Mouse (Mus musculus) heart, adult 2 months (tissue): ENCODE results near the gene Madd. TPM values are rescaled to one million over a fixed set of nuclear protein-coding genes. Genes with fewer than 3 reads are reported as not detected.
"Not testable (repeated sequence)": the region's sequence is repeated elsewhere in the genome, so short reads cannot be mapped to it uniquely, and the experiment has no call there.

Experiments
- DNase-seq, 2 experiments: peaks; one replicate each; pipeline ENCODE4 v3.0.0; 2021
- H3K27ac ChIP-seq: fragments of 200-600 bp; 2 replicates; pipeline ENCODE4 v1.8.1; 2022
- H3K27me3 ChIP-seq: fragments of 200-500 bp; 2 replicates; pipeline ENCODE4 v1.6.1; 2012; ENCODE audit warnings: mild to moderate bottlenecking, low read length, inconsistent platforms, mixed read lengths; ENCODE audit not compliant: control insufficient read depth, insufficient read depth
- H3K36me3 ChIP-seq: fragments of 200-500 bp; 2 replicates; pipeline ENCODE4 v1.6.1; 2012; ENCODE audit warnings: low read length, inconsistent platforms; ENCODE audit not compliant: control insufficient read depth, insufficient read depth
- H3K4me1 ChIP-seq: fragments of 200-500 bp; 2 replicates; pipeline ENCODE4 v1.6.1; 2011; ENCODE audit warnings: low read length; ENCODE audit not compliant: control insufficient read depth, insufficient read depth
- H3K4me3 ChIP-seq: fragments of 200-600 bp; 2 replicates; pipeline ENCODE4 v1.8.1; 2022
- H3K79me2 ChIP-seq: fragments of 200-500 bp; replicated peaks from 2 replicates; pipeline ENCODE4 v1.6.1; 2012; ENCODE audit warnings: mild to moderate bottlenecking, inconsistent platforms, low read length, moderate library complexity, mixed read lengths; ENCODE audit not compliant: control insufficient read depth, insufficient read depth
- H3K9ac ChIP-seq: fragments of 200-500 bp; 2 replicates; pipeline ENCODE4 v1.6.1; 2012; ENCODE audit warnings: low read depth, mild to moderate bottlenecking, control low read depth, inconsistent platforms, low read length, mixed read lengths
- CTCF ChIP-seq: fragments of 200-600 bp; IDR thresholded peaks from 2 replicates; pipeline ENCODE4 v1.8.1; 2022; ENCODE audit warnings: antibody characterized with exemption, mild to moderate bottlenecking, moderate library complexity
- EP300 ChIP-seq: fragments of 200-500 bp; IDR thresholded peaks from 2 replicates; pipeline ENCODE4 v1.6.1; 2011; ENCODE audit warnings: low read depth, low read length, control low read depth; ENCODE audit not compliant: insufficient read depth
- POLR2A ChIP-seq: fragments of 200-500 bp; IDR thresholded peaks from 2 replicates; pipeline ENCODE4 v1.6.1; 2011; ENCODE audit warnings: mild to moderate bottlenecking, low read depth, low read length, control low read depth; ENCODE audit not compliant: insufficient read depth
- WGBS: fragments of 180-500 bp; shearing (Covaris S2); methylation state at CpG from one replicate; pipeline ENCODE4 v1.1.7; 2018; 5-methylcytosine and 5-hydroxymethylcytosine counted together
- intact Hi-C: fragments of 180-260 bp; cut with DNase I; formaldehyde crosslinking; loops from one replicate; pipeline ENCODE4 v1.15.1; 2025
- polyA plus RNA-seq: library from polyadenylated mRNA; depleted of rRNA; stranded (reverse); fragments of >200 nt; gene quantifications from 2 replicates; pipeline ENCODE4 v1.2.3, GENCODE M21; 2012
- total RNA-seq, 2 experiments: library from RNA; stranded (reverse); gene quantifications; 2 replicates each; pipeline ENCODE4 v1.2.3; 2021

The Madd gene
- total and polyA plus RNA-seq, 3 experiments, result 4.7 to 8.5 (median 6.1) TPM

- no peaks in the 10 kb centered on the region for H3K79me2 ChIP-seq
- no peak for DNase-seq
- intact Hi-C loops, result loop anchor here (1.0 to 5.0 kb wide), 6 partner anchors 79 to 365 kb away; partner anchors contain the start of gene Pacsin3
- TF ChIP-seq POLR2A (no peak), CTCF (no peak), EP300 (no peak)
- H3K27me3 ChIP-seq, result no peaks in the 10 kb centered on the region
- peak overlapping the region; percentile 75 for H3K27ac ChIP-seq
- no peaks in the 10 kb centered on the region; the same call in 1 of the 2 replicates for H3K4me1 ChIP-seq
- WGBS, result 34% methylated on average over 12 of the region's 12 CpGs
- peak overlapping the region; percentile 45 for H3K4me3 ChIP-seq
- no peaks in the 10 kb centered on the region for H3K36me3 ChIP-seq
- H3K9ac ChIP-seq, result peak overlapping the region; percentile 72
These were observed 68.1 kb downstream of the Madd start for GRCm38 (mm10) chr2:91115578-91115970.

GRCm38 (mm10) chr2:91114781-91115577, 68.7 kb downstream of the Madd start:
- H3K79me2 ChIP-seq, result no peaks in the 10 kb centered on the region
- peak overlapping the region; percentile 75 for H3K27ac ChIP-seq
- no peaks in the 10 kb centered on the region; the same call in 1 of the 2 replicates for H3K4me1 ChIP-seq
- WGBS, result 11% methylated on average over 42 of the region's 42 CpGs
- no peaks in the 10 kb centered on the region for H3K27me3 ChIP-seq
- no peaks in the 10 kb centered on the region for H3K36me3 ChIP-seq
- peak overlapping the region; percentile 72 for H3K9ac ChIP-seq
- intact Hi-C loops, result loop anchor here (1.0 to 5.0 kb wide), 6 partner anchors 79 to 366 kb away; partner anchors contain the start of gene Pacsin3
- H3K4me3 ChIP-seq, result peak overlapping the region; percentile 45
- TF ChIP-seq POLR2A (peak; percentile 34; the same call in 1 of the 2 replicates), EP300 (peak; percentile 99), CTCF (no peak; the same call in 1 of the 2 replicates)
- DNase-seq, result peak; percentile 93 to 96

- Histone ChIP-seq H3K36me3 (no peaks in the 10 kb centered on the region), H3K27ac (no peak overlapping the region), H3K27me3 (no peaks in the 10 kb centered on the region), H3K9ac (no peak overlapping the region), H3K79me2 (no peaks in the 10 kb centered on the region), H3K4me1 (no peaks in the 10 kb centered on the region; the same call in 1 of the 2 replicates), H3K4me3 (no peak overlapping the region)
- no peak for DNase-seq
- WGBS, result 76% methylated on average over 6 of the region's 6 CpGs
- intact Hi-C loops, result loop anchor here (2.0 kb wide), 1 partner anchor 367 kb away; no protein-coding TSS in a partner anchor
- TF ChIP-seq POLR2A (no peak), EP300 (no peak), CTCF (no peak)
These were observed 69.8 kb downstream of the Madd start for GRCm38 (mm10) chr2:91113852-91114251.

- Histone ChIP-seq H3K4me3 (no peak overlapping the region), H3K79me2 (no peaks in the 10 kb centered on the region), H3K36me3 (no peaks in the 10 kb centered on the region), H3K4me1 (no peaks in the 10 kb centered on the region; the same call in 1 of the 2 replicates), H3K27me3 (no peaks in the 10 kb centered on the region), H3K27ac (no peak overlapping the region), H3K9ac (no peak overlapping the region)
- DNase-seq, result no peak
- TF ChIP-seq CTCF (no peak), POLR2A (no peak), EP300 (no peak)
- WGBS, result 60% methylated on average over 10 of the region's 10 CpGs
- intact Hi-C loops, result no loop called here
These were observed 70.3 kb downstream of the Madd start for GRCm38 (mm10) chr2:91113334-91113733.

GRCm38 (mm10) chr2:91112491-91112890, 71.1 kb downstream of the Madd start:
- Histone ChIP-seq H3K9ac (no peak overlapping the region), H3K27ac (no peak overlapping the region), H3K79me2 (no peaks in the 10 kb centered on the region), H3K4me3 (no peak overlapping the region), H3K27me3 (no peaks in the 10 kb centered on the region), H3K36me3 (no peaks in the 10 kb centered on the region), H3K4me1 (no peaks in the 10 kb centered on the region; the same call in 1 of the 2 replicates)
- no peak for DNase-seq
- TF ChIP-seq EP300 (no peak), CTCF (no peak), POLR2A (no peak)
- intact Hi-C loops, result no loop called here
- 34% methylated on average over 4 of the region's 4 CpGs for WGBS

- H3K4me3 ChIP-seq, H3K79me2 ChIP-seq, H3K36me3 ChIP-seq, DNase-seq, H3K27me3 ChIP-seq, intact Hi-C loops, H3K9ac ChIP-seq, H3K4me1 ChIP-seq, H3K27ac ChIP-seq: not testable (repeated sequence)
- WGBS, result 92% methylated on average over 3 of the region's 3 CpGs
These were observed 71.8 kb downstream of the Madd start for GRCm38 (mm10) chr2:91111832-91112231.
